Mouse (Mus musculus) spleen, postnatal 10 days (tissue): Measurements from ENCODE around the gene Krt9.
"Not testable (repeated sequence)": the region's sequence is repeated elsewhere in the genome, so short reads cannot be mapped to it uniquely, and the experiment has no call there.

Source experiments
- DNase-seq, 2 experiments: peaks; one replicate each; pipeline ENCODE4 v3.0.0; 2021 to 2022; ENCODE audit warnings: low spot score in 2 of 2

The Krt9 gene

GRCm38 (mm10) chr11:100192992-100193391, at the start of gene Krt9:
Krt9 (minus strand) TSS chr11:100193246.
- DNase-seq: no peak

GRCm38 (mm10) chr11:100240272-100240671, 47.2 kb upstream of the Krt9 start:
- DNase-seq: not testable (repeated sequence)

- DNase-seq: no peak
Observed at GRCm38 (mm10) chr11:100221741-100222140, 28.7 kb upstream of the Krt9 start.

GRCm38 (mm10) chr11:100219304-100219703, 26.3 kb upstream of the Krt9 start:
- no peak for DNase-seq

GRCm38 (mm10) chr11:100208542-100208941, 15.5 kb upstream of the Krt9 start:
- DNase-seq: no peak

- DNase-seq: no peak
Observed at GRCm38 (mm10) chr11:100207498-100207897, 14.5 kb upstream of the Krt9 start, which contains the start of gene Krt14. Krt14 (minus strand) TSS chr11:100207548.

- peak in 1 of 2 experiments; percentile 22 for DNase-seq
Observed at GRCm38 (mm10) chr11:100203448-100203847, 10.4 kb upstream of the Krt9 start.

GRCm38 (mm10) chr11:100202906-100203305, 9.9 kb upstream of the Krt9 start:
- no peak for DNase-seq

- peak in 1 of 2 experiments; percentile 20 for DNase-seq
Observed at GRCm38 (mm10) chr11:100200104-100200820, 7.2 kb upstream of the Krt9 start.

- DNase-seq: no peak
Observed at GRCm38 (mm10) chr11:100198666-100199065, 5.6 kb upstream of the Krt9 start.

- DNase-seq: no peak
Observed at GRCm38 (mm10) chr11:100191820-100192219, 1.2 kb downstream of the Krt9 start.

GRCm38 (mm10) chr11:100186736-100187135, 6.3 kb downstream of the Krt9 start:
- no peak for DNase-seq

GRCm38 (mm10) chr11:100181725-100182124, 11.3 kb downstream of the Krt9 start:
- DNase-seq: no peak

GRCm38 (mm10) chr11:100179260-100179659, 13.8 kb downstream of the Krt9 start:
- no peak for DNase-seq

GRCm38 (mm10) chr11:100178307-100178706, 14.7 kb downstream of the Krt9 start:
- no peak for DNase-seq

GRCm38 (mm10) chr11:100176791-100177190, 16.3 kb downstream of the Krt9 start:
- no peak for DNase-seq

- peak; percentile 31 to 67 for DNase-seq
Observed at GRCm38 (mm10) chr11:100168765-100169762, 24.0 kb downstream of the Krt9 start.

GRCm38 (mm10) chr11:100168071-100168470, 25.0 kb downstream of the Krt9 start:
- peak in 1 of 2 experiments; percentile 15 for DNase-seq

- DNase-seq: no peak
Observed at GRCm38 (mm10) chr11:100164392-100164791, 28.7 kb downstream of the Krt9 start.

- no peak for DNase-seq
Observed at GRCm38 (mm10) chr11:100157908-100158477, 35.1 kb downstream of the Krt9 start.

- no peak for DNase-seq
Observed at GRCm38 (mm10) chr11:100157331-100157730, 35.7 kb downstream of the Krt9 start.
